Mouse (Mus musculus) cerebellum, adult 2 months (tissue): ENCODE results near the gene Cstad.

Source experiments
- CTCF ChIP-seq: fragments of 200-500 bp; IDR thresholded peaks from 2 replicates; pipeline ENCODE4 v1.5.1; 2011; ENCODE audit warnings: low read depth, mild to moderate bottlenecking, control low read depth, low read length, moderate library complexity, borderline replicate concordance; ENCODE audit not compliant: insufficient read depth
- POLR2A ChIP-seq: fragments of 200-500 bp; IDR thresholded peaks from 2 replicates; pipeline ENCODE4 v1.6.1; 2011; ENCODE audit warnings: low read length, control low read depth, borderline replicate concordance; ENCODE audit not compliant: insufficient read depth

GRCm38 (mm10) chr2:30650249-30650648, 55.4 kb downstream of the Cstad start:
- TF ChIP-seq CTCF (no peak), POLR2A (no peak)
